In genomic region chr6:116650406-116650805, GRCm38 (mm10) we compare ENCODE assay signal across 8 mouse cellular contexts. TPM values are rescaled to one million over a fixed set of nuclear protein-coding genes. Genes with fewer than 3 reads are reported as not detected.
A peak's percentile ranks its signal among the peaks of the same experiment; 100 is the strongest.
DNase-seq lines count a peak whose midpoint lies in the region; ATAC-seq and TF ChIP-seq lines count a peak whose summit lies in the region.

Gene Depp1, plus strand, starts transcription at chr6:116650609.

- H3K27ac ChIP-seq in heart, embryonic 11.5 days (ENCODE audit: low read depth, low read length) = peak within 1 kb of the TSS; percentile 38
- no peak within 1 kb of the TSS for H3K27ac ChIP-seq in kidney, embryonic 14.5 days (ENCODE audit: low read depth, low read length)
- peak within 1 kb of the TSS; percentile 95 for H3K27ac ChIP-seq in lung, postnatal 0 days (ENCODE audit: low read length)
- no peak within 1 kb of the TSS for H3K27ac ChIP-seq in forebrain, embryonic 11.5 days (ENCODE audit: low read depth, low read length)
- no peak within 1 kb of the TSS for H3K27ac ChIP-seq in forebrain, embryonic 10.5 days

- peak; percentile 93 for DNase-seq in lung, postnatal 0 days (ENCODE audit: low spot score)
- DNase-seq in forebrain, embryonic 11.5 days (ENCODE audit: low spot score) = no peak
- no peak for DNase-seq in forebrain, embryonic 10.5 days (ENCODE audit: extremely low spot score, low spot score)

- peak within 1 kb of the TSS; percentile 55 for H3K9ac ChIP-seq in heart, embryonic 11.5 days (ENCODE audit: low read depth, low read length)
- H3K9ac ChIP-seq in kidney, embryonic 14.5 days (ENCODE audit: low read depth, low read length) = peak within 1 kb of the TSS; percentile 8; the same call in 1 of the 2 replicates
- peak within 1 kb of the TSS; percentile 66 for H3K9ac ChIP-seq in lung, postnatal 0 days (replicated peaks; ENCODE audit: low read depth)
- no peak within 1 kb of the TSS for H3K9ac ChIP-seq in forebrain, embryonic 11.5 days (ENCODE audit: low read length)

- ATAC-seq in megakaryocyte, adult 5-6 weeks (ENCODE audit: poor library complexity, severe bottlenecking) = no peak
- ATAC-seq in heart, embryonic 11.5 days (replicated peaks; ENCODE audit: insufficient number of reproducible peaks, low FRiP score, low TSS enrichment) = no peak
- ATAC-seq in kidney, embryonic 14.5 days (ENCODE audit: low FRiP score, low TSS enrichment) = peak; percentile 44; the same call in 1 of the 2 replicates
- ATAC-seq in lung, postnatal 0 days = peak; percentile 91
- no peak for ATAC-seq in cerebellum, adult (ENCODE audit: insufficient number of reproducible peaks, low FRiP score, low TSS enrichment)
- ATAC-seq in forebrain, embryonic 11.5 days (replicated peaks; ENCODE audit: low FRiP score) = no peak

- peaks cover 33% of the 10 kb centered on the region for H3K27me3 ChIP-seq in megakaryocyte, embryonic 14.5 days (replicated peaks)
- H3K27me3 ChIP-seq in heart, embryonic 11.5 days (ENCODE audit: control insufficient read depth, insufficient read depth, low read length) = no peaks in the 10 kb centered on the region
- H3K27me3 ChIP-seq in kidney, embryonic 14.5 days (ENCODE audit: control insufficient read depth, insufficient read depth, low read length) = no peaks in the 10 kb centered on the region
- no peaks in the 10 kb centered on the region for H3K27me3 ChIP-seq in lung, postnatal 0 days (replicated peaks; ENCODE audit: insufficient read depth, low read length)
- no peaks in the 10 kb centered on the region for H3K27me3 ChIP-seq in forebrain, embryonic 11.5 days (ENCODE audit: control insufficient read depth, insufficient read depth, low read length)
- H3K27me3 ChIP-seq in forebrain, embryonic 10.5 days (ENCODE audit: poor library complexity, severe bottlenecking) = no peaks in the 10 kb centered on the region

- H3K36me3 ChIP-seq in megakaryocyte, embryonic 14.5 days (replicated peaks; ENCODE audit: low read length) = peaks cover 2% of the 10 kb centered on the region
- no peaks in the 10 kb centered on the region for H3K36me3 ChIP-seq in heart, embryonic 11.5 days (ENCODE audit: control insufficient read depth, insufficient read depth, low read length)
- no peaks in the 10 kb centered on the region for H3K36me3 ChIP-seq in kidney, embryonic 14.5 days (ENCODE audit: control insufficient read depth, insufficient read depth, low read length)
- H3K36me3 ChIP-seq in lung, postnatal 0 days (ENCODE audit: insufficient read depth, low read length) = no peaks in the 10 kb centered on the region
- H3K36me3 ChIP-seq in forebrain, embryonic 11.5 days (ENCODE audit: control insufficient read depth, insufficient read depth, low read length) = no peaks in the 10 kb centered on the region
- H3K36me3 ChIP-seq in forebrain, embryonic 10.5 days (replicated peaks) = no peaks in the 10 kb centered on the region

- H3K4me1 ChIP-seq in megakaryocyte, embryonic 14.5 days = peaks cover 68% of the 10 kb centered on the region
- H3K4me1 ChIP-seq in heart, embryonic 11.5 days (ENCODE audit: control insufficient read depth, insufficient read depth, low read length) = peaks cover 15% of the 10 kb centered on the region
- 0 out of 2 replicates have a peak, but pooled peaks cover 6% of the 10 kb centered on the region for H3K4me1 ChIP-seq in kidney, embryonic 14.5 days (ENCODE audit: control insufficient read depth, insufficient read depth, low read length)
- H3K4me1 ChIP-seq in lung, postnatal 0 days (ENCODE audit: insufficient read depth, low read depth, low read length) = peaks cover 19% of the 10 kb centered on the region; the same call in 1 of the 2 replicates
- no peaks in the 10 kb centered on the region for H3K4me1 ChIP-seq in forebrain, embryonic 11.5 days (replicated peaks; ENCODE audit: control insufficient read depth, insufficient read depth, low read length)
- H3K4me1 ChIP-seq in forebrain, embryonic 10.5 days = peaks cover 6% of the 10 kb centered on the region; the same call in 1 of the 2 replicates

- 15% methylated on average over 6 of the region's 6 CpGs for WGBS in heart, embryonic 11.5 days (ENCODE audit: insufficient replicate concordance)
- 19% methylated on average over 6 of the region's 6 CpGs for WGBS in kidney, embryonic 14.5 days
- WGBS in lung, postnatal 0 days = 7% methylated on average over 6 of the region's 6 CpGs
- 86% methylated on average over 6 of the region's 6 CpGs for WGBS in forebrain, embryonic 11.5 days
- 85% methylated on average over 6 of the region's 6 CpGs for WGBS in forebrain, embryonic 10.5 days

- H3K4me2 ChIP-seq in heart, embryonic 11.5 days = peak within 1 kb of the TSS; percentile 53
- H3K4me2 ChIP-seq in kidney, embryonic 14.5 days (replicated peaks; ENCODE audit: low read depth, low read length) = peak within 1 kb of the TSS; percentile 21; the same call in 1 of the 2 replicates
- H3K4me2 ChIP-seq in lung, postnatal 0 days (replicated peaks; ENCODE audit: low read depth, low read length) = peak within 1 kb of the TSS; percentile 67
- H3K4me2 ChIP-seq in forebrain, embryonic 11.5 days (ENCODE audit: low read depth, low read length, severe bottlenecking) = no peak within 1 kb of the TSS

- no peaks in the 10 kb centered on the region for H3K9me3 ChIP-seq in megakaryocyte, embryonic 14.5 days
- no peaks in the 10 kb centered on the region for H3K9me3 ChIP-seq in heart, embryonic 11.5 days (replicated peaks; ENCODE audit: control insufficient read depth, low read length)
- no peaks in the 10 kb centered on the region for H3K9me3 ChIP-seq in kidney, embryonic 14.5 days (ENCODE audit: control insufficient read depth, low read length)
- no peaks in the 10 kb centered on the region for H3K9me3 ChIP-seq in lung, postnatal 0 days (ENCODE audit: low read length)
- H3K9me3 ChIP-seq in forebrain, embryonic 11.5 days (ENCODE audit: control insufficient read depth, low read length) = no peaks in the 10 kb centered on the region
- no peaks in the 10 kb centered on the region for H3K9me3 ChIP-seq in forebrain, embryonic 10.5 days

- H3K4me3 ChIP-seq in megakaryocyte, embryonic 14.5 days (replicated peaks) = peak within 1 kb of the TSS; percentile 35
- peak within 1 kb of the TSS; percentile 18; the same call in 1 of the 2 replicates for H3K4me3 ChIP-seq in heart, embryonic 11.5 days (ENCODE audit: low read depth, low read length)
- no peak within 1 kb of the TSS for H3K4me3 ChIP-seq in kidney, embryonic 14.5 days (ENCODE audit: low read length)
- peak within 1 kb of the TSS; percentile 50 for H3K4me3 ChIP-seq in lung, postnatal 0 days (ENCODE audit: low read depth, low read length)
- no peak within 1 kb of the TSS for H3K4me3 ChIP-seq in forebrain, embryonic 11.5 days (ENCODE audit: low read depth, low read length)
- H3K4me3 ChIP-seq in forebrain, embryonic 10.5 days = no peak within 1 kb of the TSS

- TF ChIP-seq CTCF in lung, postnatal 0 days (IDR thresholded peaks at IDR 0.05) = no peak

- peak; percentile 98 for TF ChIP-seq EP300 in lung, postnatal 0 days (IDR thresholded peaks at IDR 0.05)

RNA-seq across cellular contexts. Expression of gene Depp1, which starts in this region (rescaled TPM):
- 0.51 TPM in 1 of 2 replicates, not detected in the other for polyA plus RNA-seq in megakaryocyte, embryonic 14.5 days (2012; ENCODE audit: insufficient read depth, low replicate concordance)
- 0.36 TPM in 1 of 2 replicates, not detected in the other for total RNA-seq in megakaryocyte, adult 5-6 weeks (2015)
- total RNA-seq in megakaryocyte, adult 5-6 weeks (2017) = 0.18 and 0.49 TPM in 2 replicates
- 4.1 and 5.9 TPM in 2 replicates for polyA plus RNA-seq in heart, embryonic 11.5 days (2014; fragmentation: Nextera tagmentation; extraction: Ambion mirVana)
- 23.1 and 27.5 TPM in 2 replicates for polyA plus RNA-seq in kidney, embryonic 14.5 days (2014; fragmentation: Nextera tagmentation; extraction: Ambion mirVana)
- 79.3 and 86.1 TPM in 2 replicates for polyA plus RNA-seq in lung, postnatal 0 days (2015; fragmentation: Nextera tagmentation; extraction: Ambion mirVana)
- polyA plus RNA-seq in forebrain, embryonic 11.5 days (2014; fragmentation: Nextera tagmentation; extraction: Ambion mirVana) = 3.9 and 5.0 TPM in 2 replicates
- 5.4 and 6.7 TPM in 2 replicates for polyA plus RNA-seq in forebrain, embryonic 10.5 days (2016; fragmentation: Nextera tagmentation; extraction: Ambion mirVana)

Comparison
In these comparisons a context has a peak if more than half of its experiments do, and no peak if none do; other contexts are left out.
1. H3K4me3 ChIP-seq: peak in megakaryocyte, embryonic 14.5 days (single experiment), heart, embryonic 11.5 days (single experiment) and lung, postnatal 0 days (single experiment); none in kidney, embryonic 14.5 days (single experiment), forebrain, embryonic 11.5 days (single experiment) and forebrain, embryonic 10.5 days (single experiment).
2. ATAC-seq: peak in kidney, embryonic 14.5 days (single experiment) and lung, postnatal 0 days (single experiment); none in megakaryocyte, adult 5-6 weeks (single experiment), heart, embryonic 11.5 days (single experiment), cerebellum, adult (single experiment) and forebrain, embryonic 11.5 days (single experiment).
3. H3K27ac ChIP-seq: peak in heart, embryonic 11.5 days (single experiment) and lung, postnatal 0 days (single experiment); none in kidney, embryonic 14.5 days (single experiment), forebrain, embryonic 11.5 days (single experiment) and forebrain, embryonic 10.5 days (single experiment).